Mouse (Mus musculus) forebrain, embryonic 13.5 days (tissue): ENCODE results near the gene Swt1. TPM values are rescaled to one million over a fixed set of nuclear protein-coding genes. Genes with fewer than 3 reads are reported as not detected.

Source experiments
- ATAC-seq: fragments of 200-750 bp; cut with Nextera tagmentation; 2 replicates; pipeline ENCODE4 v1.8.0; 2017
- H3K27ac ChIP-seq: fragments of 300-500 bp; sonication (generic); 2 replicates; pipeline ENCODE4 v1.5.1; 2015; ENCODE audit warnings: inconsistent platforms, mild to moderate bottlenecking, moderate library complexity
- H3K27me3 ChIP-seq: fragments of 300-500 bp; sonication (generic); 2 replicates; pipeline ENCODE4 v1.6.1; 2015; ENCODE audit warnings: mild to moderate bottlenecking, inconsistent platforms
- H3K36me3 ChIP-seq: fragments of 300-500 bp; sonication (generic); 2 replicates; pipeline ENCODE4 v1.6.1; 2015; ENCODE audit warnings: mild to moderate bottlenecking, inconsistent platforms; ENCODE audit not compliant: poor library complexity, severe bottlenecking
- H3K4me1 ChIP-seq: fragments of 300-500 bp; sonication (generic); 2 replicates; pipeline ENCODE4 v1.6.1; 2015; ENCODE audit warnings: inconsistent platforms
- H3K4me2 ChIP-seq: fragments of 300-500 bp; sonication (generic); 2 replicates; pipeline ENCODE4 v1.6.1; 2015; ENCODE audit warnings: inconsistent platforms, mild to moderate bottlenecking, moderate library complexity
- H3K4me3 ChIP-seq: fragments of 300-500 bp; sonication (generic); 2 replicates; pipeline ENCODE4 v1.5.1; 2015; ENCODE audit warnings: mild to moderate bottlenecking, inconsistent platforms
- H3K9ac ChIP-seq: fragments of 300-500 bp; sonication (generic); 2 replicates; pipeline ENCODE4 v1.6.1; 2015; ENCODE audit warnings: mild to moderate bottlenecking, inconsistent platforms
- H3K9me3 ChIP-seq: fragments of 300-500 bp; sonication (generic); replicated peaks from 2 replicates; pipeline ENCODE4 v1.6.1; 2016; ENCODE audit warnings: inconsistent platforms
- WGBS: fragments of 180-500 bp; shearing (Covaris S2); methylation state at CpG from one replicate; pipeline ENCODE4 v1.1.7; 2015; 5-methylcytosine and 5-hydroxymethylcytosine counted together
- microRNA-seq: library from miRNA; unstranded; fragments of <30 nt; microRNA quantifications from one replicate; pipeline ENCODE4, GENCODE M21; 2016
- polyA plus RNA-seq: library from polyadenylated mRNA; unstranded; fragments of >200 nt; fragmentation: Nextera tagmentation; extraction: Ambion mirVana; gene quantifications from 2 replicates; pipeline ENCODE4 v1.2.1, GENCODE M21; 2015

The Swt1 gene
- polyA plus RNA-seq, 1 experiment from 2014 or later = 30.0 TPM

DNA sequence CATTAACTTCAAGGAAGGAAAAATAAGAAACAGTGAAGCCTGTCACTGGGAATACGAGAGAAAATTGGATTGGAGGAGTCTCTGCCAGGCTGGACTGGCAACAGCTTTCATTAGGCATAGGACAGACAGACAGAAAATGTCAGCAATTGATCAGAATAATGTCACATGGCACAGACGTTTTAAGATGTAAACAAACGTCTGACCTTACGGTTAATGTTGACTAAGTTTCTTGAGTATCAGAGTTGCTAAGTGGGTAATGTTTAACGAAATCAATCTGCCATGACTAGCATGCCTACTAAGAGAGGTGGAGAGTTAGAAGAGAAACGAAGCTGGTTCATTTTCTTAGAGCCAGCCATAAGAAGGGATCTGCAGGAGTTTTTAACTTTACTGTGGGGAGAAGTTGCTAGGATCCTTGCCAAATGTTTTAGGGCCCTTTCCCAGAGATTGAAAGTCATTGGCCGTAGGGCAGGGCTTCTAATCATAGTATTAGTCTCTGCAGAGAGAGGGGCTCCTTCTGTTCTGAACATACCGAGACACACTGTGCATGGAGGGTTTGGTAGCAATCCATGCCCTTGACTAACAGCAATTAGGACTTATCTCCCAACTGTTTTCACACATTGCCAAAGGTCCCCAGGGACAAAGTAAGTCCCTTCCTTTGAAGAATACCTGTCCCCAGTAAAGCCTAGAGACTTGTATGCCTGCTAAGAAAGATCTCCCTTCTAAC, 86.8 kb downstream of the Swt1 start:
- no peak overlapping the region for H3K27ac ChIP-seq
- WGBS = 84% methylated on average over 8 of the region's 8 CpGs

DNA sequence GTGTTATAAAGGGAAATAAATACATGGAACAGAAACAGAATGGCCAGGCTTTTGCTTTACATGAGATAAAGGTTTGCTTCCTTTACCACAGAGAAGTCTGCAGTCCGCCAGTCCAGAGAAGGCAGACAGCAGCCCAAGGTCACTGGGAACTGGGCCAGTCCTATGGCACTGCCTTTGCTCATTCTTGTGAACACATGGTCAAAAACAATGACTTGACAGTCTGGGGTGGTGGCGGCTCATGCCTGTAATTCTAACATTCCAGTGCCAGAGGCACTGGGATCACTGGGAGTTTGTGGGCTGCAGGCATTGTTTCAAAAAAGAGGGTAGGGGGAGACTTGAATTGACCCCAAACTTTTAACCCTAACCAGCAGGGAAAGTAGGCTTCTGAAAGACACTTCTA, 89.3 kb downstream of the Swt1 start:
- H3K4me1 ChIP-seq = peaks cover 10% of the 10 kb centered on the region; the same call in 1 of the 2 replicates
- no peak for ATAC-seq
- H3K27me3 ChIP-seq = no peaks in the 10 kb centered on the region
- no peak overlapping the region for H3K27ac ChIP-seq
- 34% methylated on average over 2 of the region's 2 CpGs for whole genome bisulfite sequencing
- H3K4me3 ChIP-seq = no peak overlapping the region
- no peaks in the 10 kb centered on the region for H3K9me3 ChIP-seq
- H3K36me3 ChIP-seq = no peaks in the 10 kb centered on the region
- H3K4me2 ChIP-seq = no peak overlapping the region
- no peak overlapping the region for H3K9ac ChIP-seq

More for the DNA sequence above, 86.8 kb downstream of the Swt1 start:
- no peak overlapping the region for H3K9ac ChIP-seq
- no peak for ATAC-seq
- no peak overlapping the region for H3K4me3 ChIP-seq
- no peaks in the 10 kb centered on the region for H3K36me3 ChIP-seq
- H3K4me1 ChIP-seq = peaks cover 19% of the 10 kb centered on the region
- no peak overlapping the region for H3K4me2 ChIP-seq
- no peaks in the 10 kb centered on the region for H3K9me3 ChIP-seq
- no peaks in the 10 kb centered on the region for H3K27me3 ChIP-seq

DNA sequence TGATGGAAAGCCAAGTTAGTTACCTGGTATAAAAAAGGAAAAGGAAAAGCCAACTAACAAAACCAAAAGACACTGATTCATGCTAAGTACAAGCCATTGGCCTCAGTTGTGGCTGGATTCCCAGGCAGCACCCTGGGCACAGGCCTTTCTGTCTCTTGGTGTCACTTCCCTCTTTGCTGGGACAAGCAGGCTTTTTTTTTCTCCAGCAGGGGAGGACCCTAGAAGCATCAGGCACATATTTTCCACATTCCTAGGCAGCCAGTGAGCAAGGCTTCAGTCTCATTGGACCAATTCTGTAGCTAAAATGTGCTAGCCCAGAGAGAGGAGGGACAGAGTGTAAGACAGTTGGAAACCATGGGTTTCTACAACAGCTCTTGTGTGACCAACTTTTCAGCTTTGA, 90.0 kb downstream of the Swt1 start:
- Histone ChIP-seq H3K9me3 (no peaks in the 10 kb centered on the region), H3K4me3 (no peak overlapping the region), H3K4me2 (no peak overlapping the region), H3K9ac (no peak overlapping the region), H3K27ac (no peak overlapping the region), H3K27me3 (no peaks in the 10 kb centered on the region), H3K4me1 (peaks cover 7% of the 10 kb centered on the region; the same call in 1 of the 2 replicates), H3K36me3 (no peaks in the 10 kb centered on the region)
- ATAC-seq = no peak

DNA sequence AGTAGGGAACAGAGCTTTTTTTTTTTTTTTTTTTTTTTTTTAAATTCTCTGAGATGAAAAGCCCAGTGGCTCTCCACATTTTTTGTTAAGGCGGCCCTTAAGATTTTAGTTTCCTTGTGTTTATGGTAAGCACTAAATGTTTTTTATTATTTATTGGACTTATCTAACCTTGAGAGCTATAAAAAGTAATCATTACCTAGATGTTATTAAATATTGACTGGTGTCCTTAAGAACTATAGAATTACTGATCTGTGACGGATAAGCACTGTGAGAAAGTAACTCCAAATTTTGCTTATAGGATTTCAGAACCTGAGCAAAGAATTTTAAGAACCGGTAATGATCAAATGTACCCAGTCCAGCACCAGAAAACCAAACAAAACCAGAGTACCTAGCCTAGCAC, 95.4 kb downstream of the Swt1 start:
- no peaks in the 10 kb centered on the region for H3K36me3 ChIP-seq
- H3K9me3 ChIP-seq = no peaks in the 10 kb centered on the region
- no peak overlapping the region for H3K9ac ChIP-seq
- H3K4me1 ChIP-seq = no peaks in the 10 kb centered on the region
- no peak overlapping the region for H3K27ac ChIP-seq
- H3K4me2 ChIP-seq = no peak overlapping the region
- no peak overlapping the region for H3K4me3 ChIP-seq
- no peak for ATAC-seq
- WGBS = 91% methylated on average over 3 of the region's 3 CpGs
- no peaks in the 10 kb centered on the region for H3K27me3 ChIP-seq

DNA sequence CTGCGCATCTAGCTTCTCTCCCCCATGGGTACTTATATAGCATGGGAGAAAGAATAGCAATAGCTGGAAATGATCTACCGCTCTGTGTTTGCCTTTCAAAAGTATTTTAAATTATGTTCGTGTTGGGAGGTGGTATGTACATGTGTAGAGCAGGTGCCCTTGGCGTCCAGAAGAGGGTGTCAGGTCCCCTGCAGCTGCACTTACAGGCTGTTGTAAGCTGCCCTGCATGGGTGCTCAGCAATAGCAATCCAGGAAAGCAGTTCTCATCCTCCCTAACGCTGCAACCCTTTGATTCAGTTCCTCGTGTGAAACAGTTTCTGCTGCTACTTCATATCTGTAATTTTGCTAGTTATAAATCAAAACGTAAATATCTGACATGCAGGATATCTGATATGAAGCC, 98.7 kb downstream of the Swt1 start:
- no peaks in the 10 kb centered on the region for H3K36me3 ChIP-seq
- WGBS = 82% methylated on average over 7 of the region's 7 CpGs

DNA sequence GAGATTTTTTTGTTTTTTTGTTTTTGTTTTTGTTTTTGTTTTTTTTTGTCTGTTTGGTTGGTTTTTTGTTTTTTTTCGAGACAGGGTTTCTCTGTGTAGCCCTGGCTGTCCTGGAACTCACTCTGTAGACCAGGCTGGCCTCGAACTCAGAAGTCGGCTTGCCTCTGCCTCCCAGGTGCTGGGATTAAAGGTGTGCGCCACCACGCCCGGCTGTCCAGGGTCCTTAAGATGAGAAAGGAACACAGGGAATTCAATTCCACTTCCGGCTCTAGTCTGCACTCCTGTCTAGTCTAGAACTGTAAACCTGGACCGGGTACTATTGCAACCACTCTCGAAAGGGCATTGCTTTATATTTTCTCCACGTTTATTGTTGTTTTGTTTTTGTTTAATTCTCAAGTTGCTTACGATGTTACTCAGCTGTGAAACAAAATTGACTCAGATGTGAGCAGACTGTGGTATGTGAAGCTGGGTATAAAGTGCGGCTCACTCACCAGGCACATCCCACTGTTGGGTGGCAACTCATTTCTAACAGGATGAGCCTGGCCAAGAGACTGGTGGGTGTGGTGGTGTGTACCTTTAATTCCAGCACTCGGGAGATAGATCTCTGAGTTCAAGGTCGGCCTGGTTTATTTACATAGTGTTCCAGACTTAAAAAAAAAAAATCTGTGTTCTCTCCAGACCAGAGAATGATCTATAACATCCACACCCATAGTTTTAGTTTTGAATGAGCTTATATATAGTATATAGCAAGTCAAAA, 99.7 kb downstream of the Swt1 start:
- Histone ChIP-seq H3K4me2 (no peak overlapping the region), H3K27me3 (no peaks in the 10 kb centered on the region), H3K9ac (no peak overlapping the region), H3K27ac (no peak overlapping the region), H3K36me3 (no peaks in the 10 kb centered on the region), H3K4me3 (no peak overlapping the region), H3K9me3 (no peaks in the 10 kb centered on the region), H3K4me1 (no peaks in the 10 kb centered on the region)
- no peak for ATAC-seq
- WGBS = 90% methylated on average over 14 of the region's 14 CpGs

More for the DNA sequence above, 98.7 kb downstream of the Swt1 start:
- Histone ChIP-seq H3K9ac (no peak overlapping the region), H3K4me2 (no peak overlapping the region), H3K4me1 (no peaks in the 10 kb centered on the region), H3K4me3 (no peak overlapping the region), H3K27ac (no peak overlapping the region), H3K27me3 (no peaks in the 10 kb centered on the region), H3K9me3 (no peaks in the 10 kb centered on the region)
- no peak for ATAC-seq

DNA sequence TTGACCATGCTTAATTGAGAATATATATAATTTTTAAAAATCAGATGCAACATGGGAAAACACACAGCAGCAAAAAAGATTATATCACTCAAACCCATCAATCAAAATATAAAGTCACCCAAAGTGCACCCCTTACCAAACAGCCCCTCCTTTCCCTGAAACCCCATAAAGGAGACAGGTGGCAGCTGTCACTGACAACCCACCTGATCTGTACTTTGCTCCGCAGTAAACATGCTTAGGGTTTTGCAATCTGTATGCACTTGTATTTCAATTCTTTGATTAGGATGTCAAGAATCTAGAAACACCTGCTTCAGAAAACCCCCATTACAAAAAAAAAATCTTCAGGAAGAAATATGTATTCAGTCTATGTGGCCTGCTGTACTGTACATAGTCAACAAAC, 102.9 kb downstream of the Swt1 start:
- no peak overlapping the region for H3K4me3 ChIP-seq
- no peaks in the 10 kb centered on the region for H3K36me3 ChIP-seq
- 83% methylated on average over 1 of the region's 1 CpGs for WGBS
- no peak overlapping the region for H3K27ac ChIP-seq
- no peak for ATAC-seq
- H3K27me3 ChIP-seq = no peaks in the 10 kb centered on the region
- no peak overlapping the region for H3K4me2 ChIP-seq
- H3K9me3 ChIP-seq = no peaks in the 10 kb centered on the region
- no peaks in the 10 kb centered on the region for H3K4me1 ChIP-seq
- H3K9ac ChIP-seq = no peak overlapping the region

DNA sequence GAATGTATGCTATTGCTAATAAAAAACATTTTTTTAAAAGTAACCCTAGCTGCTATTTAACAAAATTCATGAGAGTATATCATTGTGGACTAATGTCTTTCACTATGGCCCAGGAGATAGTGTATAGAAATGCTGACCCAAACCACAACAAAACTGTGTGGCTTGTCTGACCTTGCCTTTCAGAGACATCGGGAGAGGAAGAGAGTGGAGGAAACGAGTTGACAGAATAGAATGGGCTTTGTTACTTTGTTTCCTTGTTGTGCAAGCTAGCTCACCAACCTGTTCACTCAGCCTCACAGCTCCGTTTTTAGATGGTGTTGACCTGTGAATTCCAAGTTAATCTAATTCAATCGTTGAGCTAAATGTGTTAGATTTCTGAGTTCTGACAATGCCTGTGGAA, 107.8 kb downstream of the Swt1 start:
- no peaks in the 10 kb centered on the region for H3K27me3 ChIP-seq
- 68% methylated on average over 4 of the region's 4 CpGs for WGBS
- ATAC-seq = no peak
- H3K4me3 ChIP-seq = no peak overlapping the region
- H3K4me2 ChIP-seq = no peak overlapping the region
- H3K36me3 ChIP-seq = no peaks in the 10 kb centered on the region
- H3K9ac ChIP-seq = no peak overlapping the region
- H3K9me3 ChIP-seq = no peaks in the 10 kb centered on the region
- H3K27ac ChIP-seq = no peak overlapping the region
- H3K4me1 ChIP-seq = no peaks in the 10 kb centered on the region

DNA sequence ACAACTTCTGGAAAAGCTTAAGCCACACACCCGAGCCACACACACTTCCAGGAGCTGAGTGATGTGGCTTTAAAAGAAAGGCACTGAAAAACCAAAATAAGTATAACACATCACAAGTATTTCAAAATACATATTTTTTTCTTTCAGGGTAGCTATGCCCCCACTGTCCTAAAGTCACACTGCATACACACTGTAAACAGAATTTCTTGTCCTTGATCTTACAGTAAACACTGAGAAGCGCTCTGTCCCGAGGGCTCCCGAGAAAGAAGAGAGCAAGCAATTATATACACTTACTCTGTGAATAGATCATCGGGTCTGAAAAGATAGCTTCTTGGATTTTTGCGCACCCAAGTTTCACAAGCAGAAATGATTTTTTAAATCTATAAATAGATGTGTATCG, 109.0 kb downstream of the Swt1 start:
- H3K9me3 ChIP-seq = no peaks in the 10 kb centered on the region
- H3K27me3 ChIP-seq = no peaks in the 10 kb centered on the region
- no peak overlapping the region for H3K4me2 ChIP-seq
- no peaks in the 10 kb centered on the region for H3K4me1 ChIP-seq
- no peak overlapping the region for H3K27ac ChIP-seq
- no peak overlapping the region for H3K9ac ChIP-seq
- no peaks in the 10 kb centered on the region for H3K36me3 ChIP-seq
- ATAC-seq = no peak
- 85% methylated on average over 7 of the region's 7 CpGs for WGBS
- no peak overlapping the region for H3K4me3 ChIP-seq

Small RNA genes within 50 kb of the gene (microRNA-seq; reads per million reads assigned to microRNA genes)
- 3.2 reads per million, percentile 6 among the genes with 10 or more reads in this experiment for gene Mir7682

Other genes with a start within 250 kb of the Swt1 start
- 0.14 and 0.25 TPM in 2 replicates for gene Gm47985, start 245.9 kb downstream of the Swt1 start, polyA plus RNA-seq
- gene Gm8947, start 236.1 kb downstream of the Swt1 start, polyA plus RNA-seq = not detected in 2 replicates
- gene Gm47995, start 230.0 kb downstream of the Swt1 start, polyA plus RNA-seq = not detected in 2 replicates
- gene 3110040M04Rik, start 224.3 kb downstream of the Swt1 start, polyA plus RNA-seq = not detected in 2 replicates
- not detected in 2 replicates for gene Gm47996, start 218.3 kb downstream of the Swt1 start, polyA plus RNA-seq
- 364 and 394 TPM in 2 replicates for gene Ivns1abp, start 84.0 kb downstream of the Swt1 start, polyA plus RNA-seq
- 48.4 and 51.3 TPM in 2 replicates for gene Trmt1l, start 87 bp upstream of the Swt1 start, polyA plus RNA-seq
- gene Rnf2, start 72.5 kb upstream of the Swt1 start, polyA plus RNA-seq = 112 and 125 TPM in 2 replicates
- gene Fam129a, start 142.7 kb upstream of the Swt1 start, polyA plus RNA-seq = 1.3 and 1.9 TPM in 2 replicates